Mouse (Mus musculus): Measurements from ENCODE around the gene Dclk2. TPM values are rescaled to one million over a fixed set of nuclear protein-coding genes. Genes with fewer than 3 reads are reported as not detected.

Dclk2 gene
- polyA plus RNA-seq, 1 experiment, result 2.5 TPM

GRCm38 (mm10) chr3:86894491-86894890 is 26.2 kb downstream of the Dclk2 start:
- DNase-seq (ENCODE audit: low read depth), result no peak

GRCm38 (mm10) chr3:86887512-86887911 is 33.1 kb downstream of the Dclk2 start:
- DNase-seq (ENCODE audit: low read depth), result no peak

DNA sequence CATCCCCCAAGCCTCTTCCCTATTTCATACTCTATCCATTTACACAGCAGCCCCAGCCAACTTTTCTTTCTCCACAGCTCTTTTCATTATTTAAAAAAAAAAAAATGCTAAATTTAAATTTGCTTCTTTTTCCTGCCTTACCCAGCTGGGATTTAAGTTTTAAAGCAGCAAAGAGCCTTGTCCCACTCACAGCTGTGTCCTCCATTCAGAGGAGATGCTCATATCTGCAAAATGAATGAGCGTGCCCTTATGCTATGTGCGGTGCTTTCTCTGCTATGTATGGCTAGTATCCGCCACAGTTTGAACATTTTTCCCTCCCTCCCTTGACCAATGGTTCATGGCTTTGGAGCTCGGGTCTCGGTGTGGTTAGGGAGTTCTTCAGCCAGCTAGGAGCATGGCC is 35.5 kb downstream of the Dclk2 start:
- no peak for DNase-seq (ENCODE audit: low read depth)

GRCm38 (mm10) chr3:86884481-86884880 is 36.2 kb downstream of the Dclk2 start:
- DNase-seq (ENCODE audit: low read depth), result no peak

GRCm38 (mm10) chr3:86883985-86884384 is 36.7 kb downstream of the Dclk2 start:
- DNase-seq (ENCODE audit: low read depth), result no peak

GRCm38 (mm10) chr3:86875912-86876311 is 44.7 kb downstream of the Dclk2 start:
- DNase-seq (ENCODE audit: low read depth), result no peak

DNA sequence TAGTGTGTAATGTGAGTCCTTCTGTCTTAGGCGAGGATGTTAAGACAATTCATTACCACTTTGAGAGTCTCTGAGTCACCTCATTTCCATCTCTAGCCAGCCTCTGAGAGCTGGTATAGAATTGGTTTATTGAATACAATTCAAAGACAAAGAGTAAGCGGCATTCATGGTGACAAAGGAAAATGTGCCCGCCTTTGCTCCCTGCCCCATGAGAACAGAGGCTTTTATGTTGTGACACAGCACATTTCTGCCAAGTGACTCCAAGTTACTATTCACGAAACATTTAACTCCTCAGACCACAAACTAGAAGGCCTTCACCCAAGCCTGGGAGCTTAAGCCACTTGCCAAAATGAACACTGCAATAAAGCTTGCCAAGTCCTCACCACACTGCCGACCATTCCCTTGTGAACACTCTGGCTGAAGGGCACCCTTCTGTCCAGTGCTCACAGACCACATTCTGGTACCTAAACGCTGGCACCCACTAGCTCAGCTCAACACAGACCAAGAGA is 47.5 kb downstream of the Dclk2 start:
- DNase-seq (ENCODE audit: low read depth), result no peak

- DNase-seq (ENCODE audit: low read depth), result no peak
Observed at GRCm38 (mm10) chr3:86870952-86871351, 49.7 kb downstream of the Dclk2 start.

GRCm38 (mm10) chr3:86870411-86870810 is 50.2 kb downstream of the Dclk2 start:
- DNase-seq (ENCODE audit: low read depth), result no peak

- DNase-seq (ENCODE audit: low read depth), result no peak
Observed at GRCm38 (mm10) chr3:86868721-86869120, 51.9 kb downstream of the Dclk2 start.

DNA sequence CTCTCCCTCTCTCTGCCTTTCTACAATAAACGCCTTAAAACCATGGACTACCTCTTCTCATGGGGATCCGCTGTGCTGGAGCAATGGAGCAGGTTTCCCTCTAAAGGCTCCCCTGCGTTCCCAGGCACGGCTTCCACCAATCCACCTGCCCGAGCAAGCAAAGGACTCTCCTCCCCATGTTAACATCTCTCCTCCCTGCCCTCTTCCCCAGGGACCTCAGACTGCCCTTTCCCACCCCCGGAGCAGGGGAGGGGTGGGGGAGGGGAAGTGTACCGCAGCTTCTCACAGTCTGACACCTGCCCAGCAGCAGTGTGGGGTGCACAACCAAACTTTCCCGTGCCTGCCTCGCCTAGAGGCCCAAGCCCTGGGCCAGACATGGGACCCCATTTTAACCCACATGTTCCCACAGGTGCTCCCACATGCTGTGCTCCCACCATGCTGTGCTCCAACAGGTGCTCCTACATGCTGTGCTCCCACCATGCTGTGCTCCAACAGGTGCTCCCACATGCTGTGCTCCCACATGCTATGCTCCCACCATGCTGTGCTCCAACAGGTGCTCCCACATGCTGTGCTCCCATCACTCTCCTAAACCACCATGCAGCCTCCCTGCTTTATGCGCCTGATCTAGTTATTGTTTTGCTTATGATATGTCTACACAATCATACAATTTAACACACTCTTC is 57.2 kb downstream of the Dclk2 start:
- DNase-seq (ENCODE audit: low read depth), result no peak

GRCm38 (mm10) chr3:86862939-86863311 is 57.7 kb downstream of the Dclk2 start:
- DNase-seq (ENCODE audit: low read depth), result no peak

DNA sequence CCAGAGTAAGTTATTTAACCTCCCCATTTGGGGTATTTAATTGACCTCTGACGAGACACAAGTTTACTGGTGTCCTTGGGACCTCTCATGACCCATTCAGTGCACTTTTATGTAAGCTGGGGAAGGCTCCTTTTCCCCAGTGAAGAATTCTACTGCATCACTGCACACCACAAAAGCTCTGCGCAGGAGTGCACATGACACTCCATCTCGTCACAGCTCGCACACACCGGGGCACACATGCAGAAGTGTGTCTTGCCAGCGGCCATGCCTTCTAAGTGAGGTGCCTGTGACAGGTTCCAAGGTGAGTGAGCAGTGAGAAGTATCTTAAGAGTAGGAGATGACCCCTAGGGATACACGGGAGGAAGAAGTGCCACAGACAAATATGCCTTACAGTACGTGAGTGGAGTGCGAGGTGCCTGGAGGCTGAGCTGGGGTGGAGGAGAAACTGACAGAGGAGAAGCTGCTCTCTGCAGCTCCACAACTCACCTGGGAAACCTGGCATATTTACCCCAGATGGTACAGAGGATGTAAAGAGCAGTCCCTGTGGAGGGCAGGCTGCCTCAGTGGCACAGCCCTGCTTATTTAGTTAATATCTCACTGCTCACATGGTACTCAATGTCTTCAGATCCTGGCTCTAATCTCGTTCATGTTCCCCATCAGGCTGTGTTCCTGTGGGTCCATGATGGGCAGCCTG is 58.3 kb downstream of the Dclk2 start:
- DNase-seq (ENCODE audit: low read depth), result no peak

GRCm38 (mm10) chr3:86859791-86860190 is 60.9 kb downstream of the Dclk2 start:
- DNase-seq (ENCODE audit: low read depth), result no peak

- no peak for DNase-seq (ENCODE audit: low read depth)
Observed at GRCm38 (mm10) chr3:86858699-86859098, 62.0 kb downstream of the Dclk2 start.

DNA sequence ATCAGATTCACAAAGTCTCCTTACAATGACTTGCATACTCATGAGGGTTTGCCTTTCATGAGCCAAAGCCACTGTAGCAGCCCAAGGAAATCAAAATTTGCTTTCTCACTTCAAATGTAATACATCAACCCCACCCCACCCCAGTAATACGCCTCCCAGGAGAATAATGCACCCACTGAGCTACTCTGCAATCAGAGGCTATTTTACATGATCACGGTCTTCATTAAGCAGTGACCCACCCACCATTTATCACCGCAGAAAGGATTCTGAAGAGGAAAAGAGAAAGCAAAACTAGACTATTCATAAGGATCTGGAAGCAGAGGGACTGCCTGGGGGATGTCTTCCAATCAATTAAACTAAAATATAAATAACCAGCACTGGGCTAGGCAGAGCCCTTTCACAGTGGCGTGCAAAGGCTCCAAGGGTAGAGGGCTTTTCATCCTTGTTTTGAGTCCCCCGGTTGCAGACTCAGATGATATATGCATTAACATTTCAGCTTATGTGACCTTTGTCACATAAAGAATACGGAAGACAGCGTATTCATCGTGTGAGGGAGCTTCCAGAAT is 62.7 kb downstream of the Dclk2 start:
- DNase-seq (ENCODE audit: low read depth), result no peak

GRCm38 (mm10) chr3:86852867-86853266 is 67.8 kb downstream of the Dclk2 start:
- DNase-seq (ENCODE audit: low read depth), result no peak

- DNase-seq (ENCODE audit: low read depth), result no peak
Observed at GRCm38 (mm10) chr3:86851131-86851530, 69.5 kb downstream of the Dclk2 start.

GRCm38 (mm10) chr3:86850394-86851030 is 70.1 kb downstream of the Dclk2 start:
- no peak for DNase-seq (ENCODE audit: low read depth)

- no peak for DNase-seq (ENCODE audit: low read depth)
Observed at GRCm38 (mm10) chr3:86849337-86849736, 71.3 kb downstream of the Dclk2 start.

DNA sequence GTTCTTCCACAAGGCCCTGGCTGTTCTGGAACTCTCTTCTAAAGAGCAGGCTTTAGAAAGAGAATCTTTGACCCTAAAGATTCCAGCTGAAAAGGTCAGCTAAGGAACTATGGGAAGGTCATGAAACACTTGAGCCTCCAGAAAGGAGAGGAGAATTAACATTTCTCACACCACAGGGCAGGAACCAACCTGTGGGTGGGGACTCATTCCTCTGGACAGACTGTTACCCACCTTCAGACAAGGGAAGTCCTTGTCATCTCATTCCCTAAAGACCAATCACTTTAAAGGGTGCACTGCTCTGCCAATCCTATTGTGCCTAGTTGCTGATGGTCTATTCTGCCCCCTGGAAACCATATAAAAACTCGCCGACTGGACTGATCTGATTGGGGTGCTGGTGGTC is 73.1 kb downstream of the Dclk2 start:
- no peak for DNase-seq (ENCODE audit: low read depth)

DNA sequence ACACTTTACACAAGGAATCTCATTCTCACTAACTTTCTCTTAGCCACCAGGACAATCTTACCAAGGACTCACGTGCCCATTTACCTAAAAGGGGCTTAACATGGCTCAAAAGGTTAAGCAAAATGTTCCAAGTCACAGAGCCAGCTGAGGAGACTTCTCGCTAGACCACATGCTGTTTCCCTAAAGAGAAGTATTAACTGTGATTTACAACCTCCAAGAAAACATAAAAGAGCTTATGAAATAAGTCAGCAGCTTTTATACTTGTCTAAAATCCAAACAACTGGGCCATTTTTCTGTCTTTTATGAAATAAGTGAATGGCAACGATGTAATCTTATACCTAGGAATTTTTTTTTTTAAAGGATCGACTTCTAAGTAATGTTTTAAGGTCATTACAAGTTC is 74.6 kb downstream of the Dclk2 start:
- no peak for DNase-seq (ENCODE audit: low read depth)

GRCm38 (mm10) chr3:86845578-86845977 is 75.1 kb downstream of the Dclk2 start:
- no peak for DNase-seq (ENCODE audit: low read depth)
